Mouse (Mus musculus) layer of hippocampus, postnatal 25 days (tissue): ENCODE measurements at regions not wholly inside any gene's neighbourhood (a gene's known extent, or its start where the extent isn't known, plus 50 kb on each side); places are given as distances from the start of the nearest gene placed in this dataset.

Experiments used
- DNase-seq, 2 experiments: peaks; one replicate each; pipeline ENCODE4 v3.0.0; 2022; ENCODE audit warnings: mixed read lengths in 2 of 2, low spot score in 1 of 2; ENCODE audit errors: extremely low spot score in 1 of 2

- DNase-seq: no peak
Measured at GRCm38 (mm10) chr3:76014766-76015165, 58.0 kb upstream of the Golim4 start.

DNA sequence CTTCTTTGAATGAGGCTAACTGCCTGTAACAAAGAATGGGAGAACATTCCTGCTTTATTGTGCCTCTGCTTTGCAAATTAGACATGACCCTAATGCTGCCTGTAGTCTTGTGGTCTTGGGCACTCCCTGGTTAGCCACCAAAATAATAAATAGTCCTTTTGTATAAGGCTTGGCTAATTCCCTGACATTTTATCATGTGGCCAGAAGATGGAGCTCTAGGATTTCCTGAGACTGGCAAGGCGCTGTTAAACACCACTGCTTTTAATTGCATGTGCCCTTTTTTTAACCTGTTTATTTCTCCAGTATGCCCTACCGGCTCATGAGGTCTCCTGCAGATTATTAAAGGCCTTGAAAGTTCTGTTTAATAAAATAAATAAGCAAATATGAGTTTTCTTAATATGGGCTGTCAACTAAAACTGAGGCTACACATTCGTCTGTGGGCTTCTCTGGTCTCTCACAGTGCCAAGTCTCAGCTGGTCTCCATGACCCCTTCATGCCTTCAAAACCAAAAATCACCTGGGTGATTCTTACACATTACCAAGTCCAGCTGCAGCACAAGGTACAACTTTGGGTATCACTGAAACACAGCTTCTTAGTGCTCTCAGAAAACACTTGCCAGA, 51.9 kb upstream of the Golim4 start:
- DNase-seq: peak in 1 of 2 experiments; percentile 10
